Mouse (Mus musculus): ENCODE measurements around the gene Snrpa1. TPM values are rescaled to one million over a fixed set of nuclear protein-coding genes. Genes with fewer than 3 reads are reported as not detected.

The Snrpa1 gene
- polyA plus RNA-seq, 1 experiment from 2014 or later: 118 TPM

- Histone ChIP-seq H3K36me3 (no peaks in the 10 kb centered on the region), H3K9ac (no peak overlapping the region), H3K4me3 (no peak overlapping the region), H3K9me3 (no peaks in the 10 kb centered on the region), H3K27ac (replicated peaks) (no peak overlapping the region), H3K4me1 (replicated peaks) (peaks cover 21% of the 10 kb centered on the region), H3K27me3 (no peaks in the 10 kb centered on the region; the same call in 1 of the 2 replicates), H3K4me2 (no peak overlapping the region)
- 77% methylated on average over 11 of the region's 11 CpGs for WGBS
- ATAC-seq (ENCODE audit: low FRiP score, low read depth): no peak
These were observed 48.4 kb downstream of the Snrpa1 start for GRCm38 (mm10) chr7:66107206-66107605.

GRCm38 (mm10) chr7:66107930-66108329 is 49.1 kb downstream of the Snrpa1 start:
- Histone ChIP-seq H3K4me3 (no peak overlapping the region), H3K27me3 (no peaks in the 10 kb centered on the region; the same call in 1 of the 2 replicates), H3K4me2 (no peak overlapping the region), H3K9me3 (no peaks in the 10 kb centered on the region), H3K36me3 (no peaks in the 10 kb centered on the region), H3K9ac (no peak overlapping the region), H3K27ac (replicated peaks) (no peak overlapping the region), H3K4me1 (replicated peaks) (peaks cover 26% of the 10 kb centered on the region)
- no peak for ATAC-seq (ENCODE audit: low FRiP score, low read depth)
- WGBS: 8% methylated on average over 7 of the region's 7 CpGs

- H3K9ac ChIP-seq: peak within 1 kb of the TSS; percentile 79
- H3K27me3 ChIP-seq: no peaks in the 10 kb centered on the region; the same call in 1 of the 2 replicates
- ATAC-seq (ENCODE audit: low FRiP score, low read depth): peak; percentile 91
- WGBS: under 1% methylated on average over 110 of the region's 123 CpGs
- H3K4me3 ChIP-seq: peak within 1 kb of the TSS; percentile 78
- H3K9me3 ChIP-seq: no peaks in the 10 kb centered on the region
- peaks cover 35% of the 10 kb centered on the region for H3K4me1 ChIP-seq (replicated peaks)
- H3K4me2 ChIP-seq: peak within 1 kb of the TSS; percentile 96
- peak within 1 kb of the TSS; percentile 94 for H3K27ac ChIP-seq (replicated peaks)
- no peaks in the 10 kb centered on the region for H3K36me3 ChIP-seq
These were observed 50.4 kb downstream of the Snrpa1 start, which contains the start of gene Chsy1 for GRCm38 (mm10) chr7:66108961-66109854. Gene Chsy1, plus strand, starts transcription at chr7:66109515.

- Histone ChIP-seq H3K27me3 (no peaks in the 10 kb centered on the region; the same call in 1 of the 2 replicates), H3K27ac (replicated peaks) (peak overlapping the region; percentile 94), H3K9me3 (no peaks in the 10 kb centered on the region), H3K9ac (peak overlapping the region; percentile 79), H3K4me1 (replicated peaks) (peaks cover 41% of the 10 kb centered on the region), H3K4me3 (peak overlapping the region; percentile 78), H3K4me2 (peak overlapping the region; percentile 96), H3K36me3 (no peaks in the 10 kb centered on the region)
- ATAC-seq (ENCODE audit: low FRiP score, low read depth): peak; percentile 53
- under 1% methylated on average over 35 of the region's 77 CpGs for WGBS
These were observed 51.2 kb downstream of the Snrpa1 start for GRCm38 (mm10) chr7:66109855-66110635.

GRCm38 (mm10) chr7:66110636-66111112 is 51.9 kb downstream of the Snrpa1 start:
- Histone ChIP-seq H3K4me2 (peak overlapping the region; percentile 96), H3K9me3 (no peaks in the 10 kb centered on the region), H3K4me3 (peak overlapping the region; percentile 78), H3K36me3 (no peaks in the 10 kb centered on the region), H3K27ac (replicated peaks) (peak overlapping the region; percentile 94), H3K27me3 (no peaks in the 10 kb centered on the region; the same call in 1 of the 2 replicates), H3K9ac (peak overlapping the region; percentile 79), H3K4me1 (replicated peaks) (peaks cover 44% of the 10 kb centered on the region)
- no peak for ATAC-seq (ENCODE audit: low FRiP score, low read depth)
- WGBS: 2% methylated on average over 10 of the region's 10 CpGs

- ATAC-seq (ENCODE audit: low FRiP score, low read depth): no peak
- Histone ChIP-seq H3K4me3 (peak overlapping the region; percentile 78), H3K4me2 (peak overlapping the region; percentile 96), H3K27me3 (no peaks in the 10 kb centered on the region; the same call in 1 of the 2 replicates), H3K36me3 (no peaks in the 10 kb centered on the region), H3K9ac (peak overlapping the region; percentile 79; the same call in 1 of the 2 replicates), H3K27ac (replicated peaks) (0 out of 2 replicates have a peak overlapping the region, but pooled peaks have one; percentile 94), H3K4me1 (replicated peaks) (peaks cover 49% of the 10 kb centered on the region), H3K9me3 (no peaks in the 10 kb centered on the region)
- 52% methylated on average over 10 of the region's 10 CpGs for WGBS
These were observed 52.4 kb downstream of the Snrpa1 start for GRCm38 (mm10) chr7:66111211-66111610.

GRCm38 (mm10) chr7:66113561-66113960 is 54.8 kb downstream of the Snrpa1 start:
- ATAC-seq (ENCODE audit: low FRiP score, low read depth): no peak
- H3K4me1 ChIP-seq (replicated peaks): peaks cover 59% of the 10 kb centered on the region
- no peaks in the 10 kb centered on the region for H3K9me3 ChIP-seq
- 0 out of 2 replicates have a peak overlapping the region, but pooled peaks have one; percentile 1 for H3K4me2 ChIP-seq
- H3K27ac ChIP-seq (replicated peaks): no peak overlapping the region
- H3K27me3 ChIP-seq: no peaks in the 10 kb centered on the region
- 84% methylated on average over 3 of the region's 3 CpGs for WGBS
- no peak overlapping the region for H3K9ac ChIP-seq
- H3K4me3 ChIP-seq: no peak overlapping the region
- no peaks in the 10 kb centered on the region for H3K36me3 ChIP-seq

GRCm38 (mm10) chr7:66115821-66116343 is 57.1 kb downstream of the Snrpa1 start:
- no peaks in the 10 kb centered on the region for H3K36me3 ChIP-seq
- 80% methylated on average over 11 of the region's 11 CpGs for WGBS
- peaks cover 69% of the 10 kb centered on the region for H3K4me1 ChIP-seq (replicated peaks)
- ATAC-seq (ENCODE audit: low FRiP score, low read depth): no peak
- no peak overlapping the region for H3K27ac ChIP-seq (replicated peaks)
- no peak overlapping the region for H3K9ac ChIP-seq
- H3K4me3 ChIP-seq: no peak overlapping the region
- no peak overlapping the region for H3K4me2 ChIP-seq
- H3K9me3 ChIP-seq: no peaks in the 10 kb centered on the region
- no peaks in the 10 kb centered on the region for H3K27me3 ChIP-seq

- peaks cover 70% of the 10 kb centered on the region for H3K4me1 ChIP-seq (replicated peaks)
These were observed 58.2 kb downstream of the Snrpa1 start for GRCm38 (mm10) chr7:66116906-66117482.

GRCm38 (mm10) chr7:66118046-66118445 is 59.2 kb downstream of the Snrpa1 start:
- no peaks in the 10 kb centered on the region for H3K36me3 ChIP-seq
- H3K27ac ChIP-seq (replicated peaks): no peak overlapping the region
- no peak overlapping the region for H3K9ac ChIP-seq
- no peak overlapping the region for H3K4me2 ChIP-seq
- peaks cover 66% of the 10 kb centered on the region for H3K4me1 ChIP-seq (replicated peaks)
- no peak for ATAC-seq (ENCODE audit: low FRiP score, low read depth)
- WGBS: 91% methylated on average over 3 of the region's 3 CpGs
- no peaks in the 10 kb centered on the region for H3K9me3 ChIP-seq
- no peak overlapping the region for H3K4me3 ChIP-seq
- no peaks in the 10 kb centered on the region for H3K27me3 ChIP-seq

More at GRCm38 (mm10) chr7:66116906-66117482, 58.2 kb downstream of the Snrpa1 start:
- H3K36me3 ChIP-seq: no peaks in the 10 kb centered on the region
- no peaks in the 10 kb centered on the region for H3K9me3 ChIP-seq
- no peak overlapping the region for H3K4me3 ChIP-seq
- WGBS: 75% methylated on average over 8 of the region's 8 CpGs
- H3K27me3 ChIP-seq: no peaks in the 10 kb centered on the region
- no peak overlapping the region for H3K27ac ChIP-seq (replicated peaks)
- no peak for ATAC-seq (ENCODE audit: low FRiP score, low read depth)
- H3K4me2 ChIP-seq: no peak overlapping the region
- no peak overlapping the region for H3K9ac ChIP-seq

GRCm38 (mm10) chr7:66118796-66119195 is 60.0 kb downstream of the Snrpa1 start:
- Histone ChIP-seq H3K4me1 (replicated peaks) (peaks cover 59% of the 10 kb centered on the region), H3K4me3 (no peak overlapping the region), H3K9ac (no peak overlapping the region), H3K9me3 (no peaks in the 10 kb centered on the region), H3K4me2 (no peak overlapping the region), H3K27me3 (no peaks in the 10 kb centered on the region), H3K36me3 (no peaks in the 10 kb centered on the region), H3K27ac (replicated peaks) (no peak overlapping the region)
- 60% methylated on average over 7 of the region's 7 CpGs for WGBS
- ATAC-seq (ENCODE audit: low FRiP score, low read depth): no peak
